Mouse (Mus musculus) heart, postnatal 0 days (tissue): ENCODE data around the gene Pparg.

Experiments used
- CTCF ChIP-seq: IDR thresholded peaks from 2 replicates; pipeline ENCODE4 v1.5.1; 2016; ENCODE audit warnings: antibody characterized with exemption, control low read depth, low read depth
- EP300 ChIP-seq: IDR thresholded peaks from 2 replicates; pipeline ENCODE4 v1.6.1; 2016; ENCODE audit warnings: antibody characterized with exemption, low read depth

GRCm38 (mm10) chr6:115521923-115522322 lies 161.2 kb downstream of the Pparg start:
- TF ChIP-seq CTCF (no peak), EP300 (no peak)
